Mouse (Mus musculus): ENCODE measurements around the gene Hand1. TPM values are rescaled to one million over a fixed set of nuclear protein-coding genes. Genes with fewer than 3 reads are reported as not detected.

The Hand1 gene
- total and polyA plus RNA-seq, 3 experiments, result not detected

- H3K4me3 ChIP-seq (ENCODE audit: control insufficient read depth in 1 of 2, insufficient read depth in 1 of 2, low read depth in 2 of 2, low read length in 2 of 2), result no peak overlapping the region
- H3K27ac ChIP-seq (ENCODE audit: control insufficient read depth, low read depth, low read length), result no peak overlapping the region
- no peaks in the 10 kb centered on the region for H3K9me3 ChIP-seq (replicated peaks; ENCODE audit: insufficient read depth, low read length)
- TF ChIP-seq MYB (IDR thresholded peaks at IDR 0.05; ENCODE audit: low read depth, low read length) (no peak), GABPA (IDR thresholded peaks at IDR 0.05; ENCODE audit: low read depth, low read length) (no peak), MAZ (IDR thresholded peaks at IDR 0.05; ENCODE audit: low read depth, low read length) (no peak), MAFK (IDR thresholded peaks at IDR 0.05; ENCODE audit: borderline replicate concordance, low read depth, low read length) (no peak), JUND (IDR thresholded peaks at IDR 0.05; ENCODE audit: low read depth, low read length) (no peak), SIN3A (IDR thresholded peaks at IDR 0.05; ENCODE audit: low read length) (no peak), MAX (IDR thresholded peaks at IDR 0.05; ENCODE audit: low read length) (no peak), POLR2AphosphoS2 (IDR thresholded peaks at IDR 0.05; ENCODE audit: low read length) (no peak), TCF12 (IDR thresholded peaks at IDR 0.05; ENCODE audit: low read depth, low read length) (no peak), POLR2A (IDR thresholded peaks at IDR 0.05; ENCODE audit: control insufficient read depth in 1 of 2, insufficient read depth in 1 of 2, low read depth in 1 of 2, low read length in 2 of 2, poor library complexity in 1 of 2) (no peak), ZC3H11A (IDR thresholded peaks at IDR 0.05; ENCODE audit: low read depth, low read length) (no peak), USF1 (IDR thresholded peaks at IDR 0.05; ENCODE audit: low read depth, low read length) (no peak), KAT2A (conservative IDR thresholded peaks at IDR 0.05; ENCODE audit: low read depth, low read length) (no peak), ELF1 (IDR thresholded peaks at IDR 0.05; ENCODE audit: low read depth, low read length) (no peak), RAD21 (IDR thresholded peaks at IDR 0.05; ENCODE audit: low read depth, low read length) (no peak), UBTF (IDR thresholded peaks at IDR 0.05; ENCODE audit: borderline replicate concordance, insufficient read depth, low read depth, low read length) (no peak), NRF1 (IDR thresholded peaks at IDR 0.05; ENCODE audit: insufficient read depth, low read depth, low read length, poor library complexity, severe bottlenecking) (no peak), RCOR1 (IDR thresholded peaks at IDR 0.05; ENCODE audit: low read depth, low read length) (no peak)
- no peaks in the 10 kb centered on the region for H3K4me1 ChIP-seq (ENCODE audit: control insufficient read depth in 1 of 2, insufficient read depth in 2 of 2, low read length in 2 of 2)
- H3K9ac ChIP-seq (ENCODE audit: control insufficient read depth, low read depth, low read length, poor library complexity, severe bottlenecking), result no peak overlapping the region
- H3K79me2 ChIP-seq (ENCODE audit: control insufficient read depth, insufficient read depth, low read length, poor library complexity), result no peaks in the 10 kb centered on the region
- H3K36me3 ChIP-seq (ENCODE audit: control insufficient read depth in 1 of 2, insufficient read depth in 2 of 2, low read length in 2 of 2), result no peaks in the 10 kb centered on the region
- H3K27me3 ChIP-seq (ENCODE audit: control insufficient read depth in 1 of 2, insufficient read depth in 2 of 2, low read length in 2 of 2), result peaks cover 0 to 8% of the 10 kb centered on the region in 2 experiments; a peak in 2 of 4 replicates
- DNase-seq (ENCODE audit: low read depth, low spot score), result no peak
Measured at GRCm38 (mm10) chr11:57862088-57862487, 29.5 kb upstream of the Hand1 start.

DNA sequence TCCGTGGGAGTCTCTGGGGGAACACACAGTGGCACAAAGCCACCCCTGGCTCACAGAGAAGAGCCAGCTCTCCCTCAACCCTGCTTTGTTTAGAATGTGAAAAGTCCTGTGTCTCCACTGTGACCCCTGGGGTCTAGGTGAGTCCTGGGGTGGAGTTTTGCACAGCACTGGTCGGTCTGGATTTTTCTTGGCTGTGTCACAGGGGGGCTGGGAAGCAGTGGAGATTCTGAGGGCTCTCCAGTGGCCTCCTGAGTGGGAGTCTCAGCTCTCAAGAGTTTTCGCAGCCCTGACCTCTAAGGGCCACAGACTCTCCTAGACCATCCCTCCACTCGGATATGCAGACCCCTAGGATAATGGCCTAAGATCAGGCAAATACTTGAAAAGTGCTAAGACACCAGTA, 25.1 kb upstream of the Hand1 start:
- no peak for DNase-seq (ENCODE audit: low read depth, low spot score)
- no peaks in the 10 kb centered on the region for H3K9me3 ChIP-seq (replicated peaks; ENCODE audit: insufficient read depth, low read length)
- TF ChIP-seq BHLHE40 (IDR thresholded peaks at IDR 0.05; ENCODE audit: borderline replicate concordance, low read depth, low read length), result no peak
- TF ChIP-seq GATA1 (IDR thresholded peaks at IDR 0.05; ENCODE audit: low read depth, low read length), result no peak
- no peak for TF ChIP-seq NRF1 (IDR thresholded peaks at IDR 0.05; ENCODE audit: insufficient read depth, low read depth, low read length, poor library complexity, severe bottlenecking)
- no peak for TF ChIP-seq ETS1 (IDR thresholded peaks at IDR 0.05; ENCODE audit: low read depth, low read length)
- no peak for TF ChIP-seq ZC3H11A (IDR thresholded peaks at IDR 0.05; ENCODE audit: low read depth, low read length)
- TF ChIP-seq ELF1 (IDR thresholded peaks at IDR 0.05; ENCODE audit: low read depth, low read length), result no peak
- TF ChIP-seq USF2 (IDR thresholded peaks at IDR 0.05; ENCODE audit: borderline replicate concordance in 1 of 2, insufficient read depth in 1 of 2, low read depth in 1 of 2, low read length in 2 of 2), result no peak
- no peak for TF ChIP-seq TAL1 (IDR thresholded peaks at IDR 0.05; ENCODE audit: low read length)
- no peak for TF ChIP-seq UBTF (IDR thresholded peaks at IDR 0.05; ENCODE audit: borderline replicate concordance, insufficient read depth, low read depth, low read length)
- TF ChIP-seq GABPA (IDR thresholded peaks at IDR 0.05; ENCODE audit: low read depth, low read length), result no peak
- TF ChIP-seq CHD1 (IDR thresholded peaks at IDR 0.05; ENCODE audit: low read depth, low read length), result no peak
- TF ChIP-seq TCF12 (IDR thresholded peaks at IDR 0.05; ENCODE audit: low read depth, low read length), result no peak
- no peak for TF ChIP-seq ZMIZ1 (IDR thresholded peaks at IDR 0.05; ENCODE audit: low read depth, low read length)
- H3K9ac ChIP-seq (ENCODE audit: control insufficient read depth, low read depth, low read length, poor library complexity, severe bottlenecking), result no peak overlapping the region
- H3K36me3 ChIP-seq (ENCODE audit: control insufficient read depth in 1 of 2, insufficient read depth in 2 of 2, low read length in 2 of 2), result no peaks in the 10 kb centered on the region
- no peak overlapping the region for H3K4me3 ChIP-seq (ENCODE audit: control insufficient read depth in 1 of 2, insufficient read depth in 1 of 2, low read depth in 2 of 2, low read length in 2 of 2)
- H3K4me1 ChIP-seq (ENCODE audit: control insufficient read depth in 1 of 2, insufficient read depth in 2 of 2, low read length in 2 of 2), result no peaks in the 10 kb centered on the region
- no peaks in the 10 kb centered on the region for H3K79me2 ChIP-seq (ENCODE audit: control insufficient read depth, insufficient read depth, low read length, poor library complexity)
- peaks cover 2 to 4% of the 10 kb centered on the region in 2 experiments; a peak in 2 of 4 replicates for H3K27me3 ChIP-seq (ENCODE audit: control insufficient read depth in 1 of 2, insufficient read depth in 2 of 2, low read length in 2 of 2)
- H3K27ac ChIP-seq (ENCODE audit: control insufficient read depth, low read depth, low read length), result no peak overlapping the region
